Mouse (Mus musculus): ENCODE data around the gene Gbp4. TPM values are rescaled to one million over a fixed set of nuclear protein-coding genes. Genes with fewer than 3 reads are reported as not detected.

Gbp4 gene
- total RNA-seq (2023), result 145 TPM

DNA sequence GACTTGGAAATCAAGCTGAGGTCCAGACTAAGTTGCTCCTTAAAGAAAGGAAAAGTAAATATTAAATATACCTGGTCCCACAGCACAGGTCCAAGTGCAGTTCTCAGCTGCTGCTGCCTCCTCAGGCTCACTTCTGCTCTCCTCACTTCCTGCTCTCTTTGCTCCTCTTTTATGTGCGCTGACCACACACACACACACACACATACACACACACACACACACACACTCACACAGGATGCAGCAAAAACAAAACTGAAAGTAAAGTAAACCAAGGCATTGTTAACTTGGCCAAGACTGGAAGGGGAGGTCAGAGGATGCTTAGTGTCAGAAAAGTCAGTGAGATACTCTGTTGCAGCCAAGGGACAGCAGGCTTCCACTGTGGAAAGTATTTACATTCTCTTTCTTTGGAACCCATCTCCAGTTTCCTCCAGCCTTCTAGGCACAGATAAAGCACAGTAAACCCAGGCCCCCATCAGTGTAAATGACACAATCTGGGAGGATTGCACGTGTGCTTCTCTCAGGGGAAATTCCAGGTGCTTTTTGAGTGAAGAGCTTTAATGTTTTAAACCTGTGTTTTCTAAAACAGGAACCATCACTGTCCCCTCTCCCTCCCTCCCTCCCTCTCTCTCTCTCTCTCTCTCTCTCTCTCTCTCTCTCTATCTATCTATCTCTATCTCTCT, at the start of gene Gbp4, which contains the start of the genes Gbp9 and Gbp8:
Gene Gbp4 (minus strand): TSS at position 178 of the 680 bp plus-strand sequence.
Gene Gbp9 (minus strand): TSS at position 131 of the 680 bp plus-strand sequence.
Gene Gbp8 (minus strand): TSS at position 132 of the 680 bp plus-strand sequence.

Other genes with a start within 250 kb of the Gbp4 start
- gene Abcg3, start 156.9 kb downstream of the Gbp4 start, total RNA-seq (2023), result 10.1 TPM
- gene Gbp9, start within 50 bp of the Gbp4 start, total RNA-seq (2023), result 114 TPM
- gene Gbp8, start within 50 bp of the Gbp4 start, total RNA-seq (2023), result 35.3 TPM
- gene Gbp10, start 99.9 kb upstream of the Gbp4 start, total RNA-seq (2023), result 9.9 TPM
- not detected for gene Gm43302, start 154.1 kb upstream of the Gbp4 start, total RNA-seq (2023)
- gene Gbp6, start 154.1 kb upstream of the Gbp4 start, total RNA-seq (2023), result 61.0 TPM